Mouse (Mus musculus): Measurements from ENCODE around the gene Fgf3. TPM values are rescaled to one million over a fixed set of nuclear protein-coding genes. Genes with fewer than 3 reads are reported as not detected.

The Fgf3 gene
- polyA plus RNA-seq, 1 experiment = not detected

DNA sequence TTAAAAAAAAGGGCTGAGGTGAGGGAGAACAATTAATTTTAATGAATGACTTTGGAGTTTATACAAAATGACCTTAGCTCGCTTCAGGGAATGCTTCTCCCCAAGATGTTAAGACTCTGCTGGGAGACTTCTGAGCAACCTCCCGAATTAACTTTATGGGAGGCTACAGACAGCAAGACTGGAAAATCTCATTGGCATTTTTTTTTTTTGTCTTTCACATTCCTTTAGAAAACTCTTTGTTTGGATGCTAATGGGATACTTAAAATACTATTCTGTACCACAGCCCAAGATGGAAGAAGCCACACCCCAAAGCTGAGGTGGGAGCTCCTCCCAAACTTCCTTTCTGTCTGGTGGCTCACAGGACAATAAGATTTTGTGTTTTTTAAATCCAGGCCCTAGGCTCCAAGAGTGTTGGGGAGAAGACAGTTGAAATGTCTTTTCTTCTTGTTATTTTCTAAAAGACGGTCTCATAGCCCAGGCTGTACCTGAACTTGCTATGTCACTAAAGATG lies 26.3 kb downstream of the Fgf3 start:
- no peak overlapping the region for H3K4me3 ChIP-seq (ENCODE audit: insufficient read depth, poor library complexity, severe bottlenecking)
- H3ac ChIP-seq (ENCODE audit: control insufficient read depth, insufficient read length, low read depth) = no peak overlapping the region

DNA sequence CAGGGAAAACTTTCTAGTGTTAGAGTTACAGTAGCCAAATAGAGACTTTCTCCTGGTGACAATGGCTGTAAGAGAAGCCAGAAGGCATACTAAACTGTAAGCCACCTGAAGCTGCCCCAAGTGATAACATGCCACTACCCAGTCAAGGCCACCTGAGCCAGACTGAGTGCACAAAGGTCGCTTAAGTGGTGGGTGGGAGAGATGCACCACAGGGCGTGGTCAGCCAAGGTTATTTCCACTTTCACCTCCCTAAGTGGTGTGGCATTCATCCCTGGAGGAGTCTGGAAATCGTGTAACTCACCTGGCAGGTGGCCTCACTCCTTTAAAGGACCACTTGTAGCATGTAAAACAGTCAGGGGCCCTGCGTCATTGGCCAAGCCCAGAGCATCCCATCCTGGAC lies 29.3 kb downstream of the Fgf3 start:
- Histone ChIP-seq H3K36me3 (ENCODE audit: control insufficient read depth, insufficient read depth) (no peaks in the 10 kb centered on the region), H3K79me2 (ENCODE audit: control insufficient read depth, insufficient read depth) (no peaks in the 10 kb centered on the region), H3ac (ENCODE audit: control insufficient read depth, insufficient read length, low read depth) (no peak overlapping the region), H3K27me3 (ENCODE audit: control insufficient read depth, insufficient read depth, insufficient read length) (peaks cover 48% of the 10 kb centered on the region), H3K4me3 (ENCODE audit: insufficient read depth, poor library complexity, severe bottlenecking) (no peak overlapping the region), H3K79me3 (ENCODE audit: low read depth) (no peaks in the 10 kb centered on the region)
- no peak for TF ChIP-seq MYOD1 (IDR thresholded peaks at IDR 0.05; ENCODE audit: control insufficient read depth, insufficient read length, low read depth)
- no peak for TF ChIP-seq MAX (IDR thresholded peaks at IDR 0.05)
- no peak for TF ChIP-seq MYOG (IDR thresholded peaks at IDR 0.05; ENCODE audit: control insufficient read depth, extremely low read depth, insufficient read length)

More for the DNA sequence above, 26.3 kb downstream of the Fgf3 start:
- H3K27me3 ChIP-seq (ENCODE audit: control insufficient read depth, insufficient read depth, insufficient read length) = peaks cover 65% of the 10 kb centered on the region
- H3K79me3 ChIP-seq (ENCODE audit: low read depth) = no peaks in the 10 kb centered on the region
- no peak for TF ChIP-seq MYOD1 (IDR thresholded peaks at IDR 0.05; ENCODE audit: control insufficient read depth, insufficient read length, low read depth)
- no peak for TF ChIP-seq USF1 (IDR thresholded peaks at IDR 0.05; ENCODE audit: low read depth)
- no peak for TF ChIP-seq MAX (IDR thresholded peaks at IDR 0.05)
- TF ChIP-seq MYOG (IDR thresholded peaks at IDR 0.05; ENCODE audit: control insufficient read depth, extremely low read depth, insufficient read length) = no peak
- H3K79me2 ChIP-seq (ENCODE audit: control insufficient read depth, insufficient read depth) = no peaks in the 10 kb centered on the region
- no peaks in the 10 kb centered on the region for H3K36me3 ChIP-seq (ENCODE audit: control insufficient read depth, insufficient read depth)

DNA sequence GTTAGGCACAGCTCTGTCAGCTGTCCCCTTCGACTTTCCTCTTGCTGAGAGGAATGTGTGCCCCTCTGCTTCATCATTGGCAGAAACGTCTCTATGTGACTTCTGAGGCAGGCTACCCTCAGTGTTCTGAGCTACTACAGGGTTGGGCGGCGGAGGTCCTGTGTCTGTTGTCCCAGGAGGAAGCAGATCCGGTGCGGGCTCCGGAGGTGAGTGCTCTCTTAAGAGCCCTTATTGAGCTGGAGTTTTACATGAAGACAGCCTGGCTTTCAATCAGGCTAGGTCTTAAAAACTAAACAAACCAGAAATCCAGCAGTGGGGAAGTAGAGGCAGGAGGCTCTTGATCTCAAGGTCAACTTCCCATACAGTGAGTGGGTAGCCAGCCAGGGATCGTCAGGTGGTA lies 29.7 kb downstream of the Fgf3 start:
- TF ChIP-seq MYOG (IDR thresholded peaks at IDR 0.05; ENCODE audit: control insufficient read depth, extremely low read depth, insufficient read length) = no peak
- TF ChIP-seq MAX (IDR thresholded peaks at IDR 0.05) = no peak
- TF ChIP-seq FOSL1 (IDR thresholded peaks at IDR 0.05; ENCODE audit: insufficient read depth, low read length, poor library complexity, severe bottlenecking) = no peak
- TF ChIP-seq USF1 (IDR thresholded peaks at IDR 0.05; ENCODE audit: low read depth) = no peak
- TF ChIP-seq CEBPB (IDR thresholded peaks at IDR 0.05; ENCODE audit: low read depth) = no peak
- no peak for TF ChIP-seq CTCF (IDR thresholded peaks at IDR 0.05; ENCODE audit: control insufficient read depth, insufficient read depth, insufficient read length)
- TF ChIP-seq MYOD1 (IDR thresholded peaks at IDR 0.05; ENCODE audit: control insufficient read depth, insufficient read length, low read depth) = no peak
- no peak overlapping the region for H3K4me3 ChIP-seq (ENCODE audit: insufficient read depth, poor library complexity, severe bottlenecking)
- peaks cover 43% of the 10 kb centered on the region for H3K27me3 ChIP-seq (ENCODE audit: control insufficient read depth, insufficient read depth, insufficient read length)
- H3K79me3 ChIP-seq (ENCODE audit: low read depth) = no peaks in the 10 kb centered on the region
- no peak overlapping the region for H3ac ChIP-seq (ENCODE audit: control insufficient read depth, insufficient read length, low read depth)
- H3K79me2 ChIP-seq (ENCODE audit: control insufficient read depth, insufficient read depth) = no peaks in the 10 kb centered on the region
- H3K36me3 ChIP-seq (ENCODE audit: control insufficient read depth, insufficient read depth) = no peaks in the 10 kb centered on the region

DNA sequence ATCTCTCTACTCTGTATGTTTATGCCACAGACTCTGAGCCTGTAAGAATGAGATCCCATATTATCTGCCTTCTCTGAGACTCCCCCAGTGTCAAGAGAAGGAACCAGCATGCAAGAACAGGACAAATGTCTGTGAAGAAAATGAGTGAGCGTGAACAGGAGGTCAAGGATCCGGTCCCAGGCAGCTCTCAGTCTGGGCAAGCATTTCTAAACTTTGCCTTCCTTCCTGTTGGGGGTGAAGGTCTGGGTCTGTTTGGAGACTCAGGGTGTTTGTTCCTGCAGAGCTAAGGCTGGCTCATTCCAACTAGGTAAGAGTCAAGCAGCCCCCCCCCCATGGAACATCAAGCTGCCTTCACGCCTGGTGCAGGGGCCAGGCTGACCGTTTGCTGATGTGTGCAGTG lies 34.5 kb downstream of the Fgf3 start:
- TF ChIP-seq MAX (IDR thresholded peaks at IDR 0.05) (no peak), MYOG (IDR thresholded peaks at IDR 0.05; ENCODE audit: control insufficient read depth, extremely low read depth, insufficient read length) (no peak), CEBPB (IDR thresholded peaks at IDR 0.05; ENCODE audit: low read depth) (no peak), USF1 (IDR thresholded peaks at IDR 0.05; ENCODE audit: low read depth) (no peak), FOSL1 (IDR thresholded peaks at IDR 0.05; ENCODE audit: insufficient read depth, low read length, poor library complexity, severe bottlenecking) (no peak), CTCF (IDR thresholded peaks at IDR 0.05; ENCODE audit: control insufficient read depth, insufficient read depth, insufficient read length) (no peak), MYOD1 (IDR thresholded peaks at IDR 0.05; ENCODE audit: control insufficient read depth, insufficient read length, low read depth) (no peak)
- Histone ChIP-seq H3K79me2 (ENCODE audit: control insufficient read depth, insufficient read depth) (no peaks in the 10 kb centered on the region), H3ac (ENCODE audit: control insufficient read depth, insufficient read length, low read depth) (no peak overlapping the region), H3K4me3 (ENCODE audit: insufficient read depth, poor library complexity, severe bottlenecking) (no peak overlapping the region), H3K79me3 (ENCODE audit: low read depth) (no peaks in the 10 kb centered on the region), H3K27me3 (ENCODE audit: control insufficient read depth, insufficient read depth, insufficient read length) (peaks cover 43% of the 10 kb centered on the region), H3K36me3 (ENCODE audit: control insufficient read depth, insufficient read depth) (no peaks in the 10 kb centered on the region)

DNA sequence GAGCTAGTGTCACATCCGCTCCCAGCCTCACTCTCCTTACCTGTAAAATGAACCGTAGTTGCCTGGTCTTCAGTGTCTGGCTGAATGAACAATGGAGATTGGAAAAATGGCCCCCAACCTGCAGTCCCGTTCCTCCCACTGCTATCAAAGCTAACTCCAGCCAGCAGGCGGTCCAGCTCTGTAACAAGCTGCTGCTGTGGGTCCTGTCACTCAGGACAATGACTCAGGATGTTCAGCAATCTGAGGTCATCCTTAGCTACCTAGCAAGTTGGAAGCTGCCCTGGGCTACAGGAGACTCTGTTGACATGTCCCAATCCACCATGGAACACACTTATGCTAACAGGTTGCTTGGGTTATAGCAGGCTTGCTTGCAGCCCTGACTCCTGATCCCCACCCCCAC lies 35.3 kb downstream of the Fgf3 start:
- H3K79me2 ChIP-seq (ENCODE audit: control insufficient read depth, insufficient read depth) = no peaks in the 10 kb centered on the region
- peaks cover 40% of the 10 kb centered on the region for H3K27me3 ChIP-seq (ENCODE audit: control insufficient read depth, insufficient read depth, insufficient read length)
- H3ac ChIP-seq (ENCODE audit: control insufficient read depth, insufficient read length, low read depth) = no peak overlapping the region
- H3K36me3 ChIP-seq (ENCODE audit: control insufficient read depth, insufficient read depth) = no peaks in the 10 kb centered on the region
- H3K4me3 ChIP-seq (ENCODE audit: insufficient read depth, poor library complexity, severe bottlenecking) = no peak overlapping the region
- TF ChIP-seq MYOG (IDR thresholded peaks at IDR 0.05; ENCODE audit: control insufficient read depth, extremely low read depth, insufficient read length) (no peak), CEBPB (IDR thresholded peaks at IDR 0.05; ENCODE audit: low read depth) (no peak), MYOD1 (IDR thresholded peaks at IDR 0.05; ENCODE audit: control insufficient read depth, insufficient read length, low read depth) (no peak), USF1 (IDR thresholded peaks at IDR 0.05; ENCODE audit: low read depth) (no peak), MAX (IDR thresholded peaks at IDR 0.05) (no peak), CTCF (IDR thresholded peaks at IDR 0.05; ENCODE audit: control insufficient read depth, insufficient read depth, insufficient read length) (no peak), FOSL1 (IDR thresholded peaks at IDR 0.05; ENCODE audit: insufficient read depth, low read length, poor library complexity, severe bottlenecking) (no peak)
- no peaks in the 10 kb centered on the region for H3K79me3 ChIP-seq (ENCODE audit: low read depth)

DNA sequence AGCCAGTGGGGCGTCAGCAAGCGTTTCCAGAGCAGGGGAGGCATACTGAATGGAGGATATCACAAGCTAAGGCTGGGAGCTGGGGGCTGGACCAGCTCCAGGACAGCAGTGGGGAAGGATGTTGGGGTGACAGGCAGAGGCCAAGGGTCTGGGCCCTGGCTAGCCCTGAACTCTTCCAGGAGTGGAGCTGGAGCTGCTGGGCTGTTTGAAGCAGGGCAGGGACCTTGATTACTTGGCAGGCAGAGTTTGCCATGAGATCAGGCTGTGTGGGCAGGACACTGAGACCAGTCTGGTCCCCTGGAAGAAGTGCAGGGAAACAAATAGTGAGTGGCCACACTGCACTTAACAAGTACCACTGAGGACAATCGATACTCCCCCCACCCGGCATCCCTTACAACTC lies 36.3 kb downstream of the Fgf3 start:
- peaks cover 37% of the 10 kb centered on the region for H3K27me3 ChIP-seq (ENCODE audit: control insufficient read depth, insufficient read depth, insufficient read length)
- H3K36me3 ChIP-seq (ENCODE audit: control insufficient read depth, insufficient read depth) = no peaks in the 10 kb centered on the region
- H3K79me3 ChIP-seq (ENCODE audit: low read depth) = no peaks in the 10 kb centered on the region
- no peak for TF ChIP-seq MYOD1 (IDR thresholded peaks at IDR 0.05; ENCODE audit: control insufficient read depth, insufficient read length, low read depth)
- TF ChIP-seq USF1 (IDR thresholded peaks at IDR 0.05; ENCODE audit: low read depth) = no peak
- no peak for TF ChIP-seq FOSL1 (IDR thresholded peaks at IDR 0.05; ENCODE audit: insufficient read depth, low read length, poor library complexity, severe bottlenecking)
- TF ChIP-seq MAX (IDR thresholded peaks at IDR 0.05) = no peak
- no peak for TF ChIP-seq MYOG (IDR thresholded peaks at IDR 0.05; ENCODE audit: control insufficient read depth, extremely low read depth, insufficient read length)
- no peak for TF ChIP-seq CEBPB (IDR thresholded peaks at IDR 0.05; ENCODE audit: low read depth)
- TF ChIP-seq CTCF (IDR thresholded peaks at IDR 0.05; ENCODE audit: control insufficient read depth, insufficient read depth, insufficient read length) = no peak
- no peak overlapping the region for H3ac ChIP-seq (ENCODE audit: control insufficient read depth, insufficient read length, low read depth)
- H3K79me2 ChIP-seq (ENCODE audit: control insufficient read depth, insufficient read depth) = no peaks in the 10 kb centered on the region
- H3K4me3 ChIP-seq (ENCODE audit: insufficient read depth, poor library complexity, severe bottlenecking) = no peak overlapping the region
